Mouse (Mus musculus): ENCODE measurements around the gene Fat4.

Gene Fat4

DNA sequence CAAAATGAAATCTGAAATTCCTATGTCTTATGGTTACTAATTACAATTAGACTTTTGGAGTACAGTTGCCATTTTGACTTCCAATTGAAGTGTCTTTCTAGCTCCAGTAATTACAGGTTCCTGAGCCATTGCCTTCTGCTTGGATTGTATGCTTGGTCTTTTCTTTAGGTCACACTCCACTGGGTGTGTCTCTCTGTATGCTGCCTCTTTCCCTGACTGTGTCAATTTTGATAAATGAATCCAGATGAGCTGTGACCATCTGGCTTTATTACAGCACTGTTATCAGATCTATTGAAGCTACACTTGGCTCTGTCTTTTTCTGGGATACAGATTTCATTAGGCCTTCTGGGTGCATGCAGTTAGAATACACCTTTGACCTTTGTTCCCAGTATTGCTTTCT, 80.7 kb downstream of the Fat4 start:
- DNase-seq (ENCODE audit: low read depth, low spot score) = no peak

DNA sequence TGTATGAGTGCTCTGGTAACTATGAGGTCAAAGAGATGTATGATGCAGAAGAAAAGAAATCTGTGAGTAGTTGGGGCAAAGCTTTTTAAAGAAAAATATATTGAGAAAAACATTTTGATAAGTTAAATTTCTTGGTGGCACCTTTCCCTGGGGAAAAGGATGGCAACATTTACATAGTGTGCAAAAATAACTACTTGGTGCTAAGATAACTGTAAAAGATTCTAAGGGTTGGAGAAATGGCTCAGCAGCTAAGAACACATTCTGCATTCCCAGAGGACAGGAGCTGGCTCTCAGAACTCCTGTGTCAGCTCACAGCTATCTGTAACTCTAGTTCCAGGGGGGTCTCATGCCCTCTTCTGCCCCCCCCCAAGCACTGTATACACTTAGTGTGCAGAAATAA, 99.6 kb downstream of the Fat4 start:
- no peak for DNase-seq (ENCODE audit: low read depth, low spot score)

DNA sequence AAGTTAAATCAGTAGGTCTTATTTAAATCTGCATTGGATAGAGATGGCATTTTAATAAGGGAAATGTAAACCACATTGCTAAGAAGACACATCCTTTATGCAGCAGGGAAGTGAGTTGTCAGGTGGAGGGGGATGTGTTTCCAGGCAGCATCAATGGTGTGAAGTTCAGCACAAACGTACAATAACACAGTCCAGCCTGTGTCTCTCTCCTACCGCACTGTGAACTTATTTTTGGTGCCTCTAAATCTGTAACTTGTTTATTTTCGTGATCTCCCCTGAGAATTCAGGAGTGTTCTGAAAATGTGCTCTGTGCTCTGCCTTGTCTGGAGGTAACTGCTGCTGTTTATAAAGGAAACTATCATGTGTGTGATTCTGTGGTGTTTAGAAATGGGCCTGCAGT, 102.4 kb downstream of the Fat4 start:
- no peak for DNase-seq (ENCODE audit: low read depth, low spot score)

DNA sequence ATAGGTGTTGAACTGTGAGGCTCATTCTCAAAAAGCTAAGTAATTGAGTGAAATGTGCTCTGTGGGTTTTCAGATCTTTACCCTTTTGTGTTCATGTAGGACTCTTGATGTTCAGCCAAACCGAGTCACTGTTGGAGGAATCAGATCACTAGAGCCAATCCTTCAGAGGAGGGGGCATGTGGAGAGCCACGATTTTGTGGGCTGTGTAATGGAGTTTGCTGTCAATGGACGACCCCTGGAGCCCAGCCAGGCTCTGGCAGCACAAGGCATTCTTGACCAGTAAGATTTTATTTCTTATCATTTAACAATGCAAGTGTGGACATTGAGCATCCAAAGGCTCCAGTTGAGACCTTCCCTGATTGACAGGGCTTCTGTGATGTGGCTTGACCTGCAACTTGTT, 113.3 kb downstream of the Fat4 start:
- no peak for DNase-seq (ENCODE audit: low read depth, low spot score)

DNA sequence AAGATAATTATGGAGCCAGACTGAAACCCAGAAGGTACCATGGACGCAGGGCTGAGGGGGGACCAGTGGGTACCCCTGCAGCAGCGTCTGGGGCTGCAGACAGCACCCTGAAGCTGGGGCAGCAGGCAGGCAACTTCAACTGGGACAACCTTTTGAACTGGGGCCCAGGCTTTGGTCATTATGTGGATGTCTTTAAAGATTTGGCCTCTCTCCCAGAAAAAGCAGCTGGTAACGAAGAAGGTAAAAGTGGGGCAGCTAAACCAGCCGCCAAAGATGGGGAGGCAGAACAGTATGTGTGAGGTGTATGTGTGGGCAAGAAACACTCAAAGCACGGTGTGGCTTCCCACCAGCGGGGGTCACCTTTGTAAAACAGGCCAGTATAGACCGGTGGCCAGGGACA, 123.8 kb downstream of the Fat4 start:
- no peak for DNase-seq (ENCODE audit: low read depth, low spot score)

DNA sequence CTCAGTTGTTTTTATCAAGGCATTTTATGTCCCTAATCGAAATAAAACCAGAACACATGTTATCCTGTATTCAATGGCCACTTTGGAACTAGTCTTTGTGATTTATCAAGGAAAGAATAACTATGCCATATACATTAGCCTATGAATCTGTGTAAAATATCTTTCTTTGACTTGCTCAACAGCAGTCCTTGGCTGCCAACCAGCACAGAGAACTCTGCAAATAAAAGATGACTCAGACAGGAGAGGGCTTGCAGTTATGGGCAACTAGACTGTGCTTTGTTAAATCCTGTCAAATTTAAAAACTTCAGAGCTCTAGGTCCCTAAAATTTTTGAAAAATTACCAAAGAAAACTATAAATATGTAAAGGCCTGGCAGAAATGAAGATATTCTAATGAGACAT, 130.9 kb downstream of the Fat4 start:
- DNase-seq (ENCODE audit: low read depth, low spot score) = no peak

DNA sequence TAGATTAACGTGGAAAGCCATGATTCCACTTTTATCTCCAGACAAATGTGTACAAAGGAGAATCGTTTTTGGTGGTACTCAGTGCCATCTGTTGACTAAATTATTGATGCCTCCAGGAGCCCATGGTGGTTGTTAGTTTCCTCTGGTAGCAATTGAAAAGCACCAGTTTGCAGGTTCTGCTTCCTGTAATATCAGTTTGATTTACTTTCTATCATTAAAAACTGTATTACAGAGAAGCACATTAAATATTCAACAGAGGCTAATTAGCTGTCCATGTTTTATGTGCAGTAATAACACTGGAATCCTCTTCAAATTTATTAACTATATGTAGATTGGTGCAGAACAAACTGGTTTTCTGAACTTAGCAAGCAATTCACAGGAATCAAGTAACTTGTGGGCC, 149.4 kb downstream of the Fat4 start:
- no peak for DNase-seq (ENCODE audit: low read depth, low spot score)

DNA sequence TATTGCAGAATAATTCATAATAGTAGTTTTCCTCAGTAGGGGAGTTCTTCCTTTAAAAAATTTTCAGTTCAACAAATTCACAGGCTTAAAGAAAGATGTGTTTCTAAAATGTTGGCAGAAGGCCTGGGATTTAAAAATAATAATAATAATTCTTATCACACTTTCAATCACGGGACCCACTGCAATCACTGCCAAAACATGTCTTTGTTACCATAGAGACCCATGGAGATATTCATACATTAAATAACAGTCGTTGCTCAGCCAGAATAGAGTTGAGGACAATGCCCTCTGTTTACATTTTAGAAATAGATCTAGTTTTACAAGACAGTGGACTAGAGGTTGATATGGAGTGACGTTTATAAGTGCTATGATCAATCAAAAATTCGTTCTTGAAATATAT, 159.7 kb downstream of the Fat4 start:
- no peak for DNase-seq (ENCODE audit: low read depth, low spot score)

DNA sequence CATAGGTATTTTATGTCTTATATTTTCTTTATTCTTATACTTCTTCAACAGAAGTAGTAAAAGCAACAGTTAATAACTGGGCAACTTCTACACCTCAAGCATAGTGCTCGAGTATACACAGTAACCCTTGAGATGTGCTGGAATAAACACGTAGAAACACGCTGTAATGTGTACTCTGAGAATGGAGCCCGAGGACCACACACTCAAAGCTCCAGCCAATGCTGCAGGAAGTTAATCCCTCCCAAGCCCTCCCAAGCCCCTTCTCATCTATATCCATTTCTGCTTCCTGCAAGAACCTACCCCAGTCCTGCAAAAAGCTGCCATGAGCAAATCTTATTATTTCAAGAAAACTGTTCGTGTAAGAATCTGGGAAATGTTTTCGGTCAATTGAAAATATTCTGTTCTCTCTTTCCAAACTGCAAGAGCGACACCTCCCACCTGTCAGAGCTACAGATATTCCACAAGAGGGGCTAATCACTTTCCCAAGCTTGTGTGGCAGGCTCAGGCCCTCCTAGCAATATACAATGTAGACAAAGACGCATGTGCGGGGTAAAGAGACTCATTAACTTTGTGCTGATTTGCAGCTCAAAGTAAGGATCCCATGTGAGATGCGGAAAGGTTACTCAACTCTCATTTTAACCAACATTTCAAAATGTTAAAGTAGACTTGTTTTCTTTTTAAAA, 161.0 kb downstream of the Fat4 start:
- DNase-seq (ENCODE audit: low read depth, low spot score) = no peak

DNA sequence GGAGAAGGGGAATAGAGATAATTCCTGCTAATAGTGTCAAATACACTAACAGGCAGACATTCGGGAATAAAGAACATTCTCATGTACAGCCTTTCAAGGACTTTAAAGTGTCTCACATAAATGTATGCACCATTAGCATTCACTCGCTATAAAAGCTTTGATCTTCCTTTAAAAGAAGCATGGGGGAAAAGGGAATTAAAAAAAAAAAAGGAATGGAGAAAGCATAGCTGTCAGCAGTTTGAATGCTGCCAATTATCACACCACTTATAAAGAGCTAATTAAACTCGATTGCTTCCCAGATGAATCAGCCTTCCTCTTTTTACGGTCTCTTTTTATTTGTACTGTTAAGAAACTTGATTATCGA, 161.5 kb downstream of the Fat4 start:
- no peak for DNase-seq (ENCODE audit: low read depth, low spot score)

DNA sequence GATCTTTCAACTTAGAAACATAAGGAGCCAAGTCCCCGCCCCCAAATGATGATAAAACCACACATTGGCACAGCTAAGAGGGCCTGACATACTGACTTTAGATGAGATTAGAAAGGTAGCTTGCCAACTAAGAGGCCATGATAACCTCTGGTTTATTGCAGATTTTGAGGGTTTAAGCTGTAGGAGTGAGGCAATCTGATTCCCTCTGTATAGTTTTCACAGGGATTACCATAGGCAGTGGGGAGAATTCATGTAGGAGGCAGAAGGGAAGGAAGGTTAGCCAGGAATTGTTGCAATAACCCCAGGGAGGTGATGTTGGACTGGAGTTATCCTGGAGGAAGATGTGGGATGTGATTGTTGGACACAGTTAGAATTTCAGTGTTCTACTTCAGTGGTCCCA, 163.4 kb downstream of the Fat4 start:
- no peak for DNase-seq (ENCODE audit: low read depth, low spot score)

DNA sequence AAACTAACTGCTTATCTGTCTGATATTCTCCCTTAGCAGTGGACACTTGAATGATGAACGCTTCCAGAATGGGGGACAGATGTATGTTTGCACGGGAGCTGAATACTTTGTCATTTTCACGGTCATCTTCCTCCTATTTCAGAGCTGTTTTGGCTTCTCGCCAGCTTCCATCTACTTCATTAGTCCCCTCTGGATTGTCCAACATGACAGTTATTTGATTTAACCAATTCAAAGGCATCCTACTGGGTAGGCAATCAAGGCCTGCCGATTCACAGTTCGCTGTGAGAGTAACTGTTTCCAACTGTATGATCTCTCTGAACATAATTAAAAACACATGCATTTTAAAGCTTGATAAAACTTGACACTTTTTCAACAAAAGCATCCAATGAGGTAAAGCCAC, 166.3 kb downstream of the Fat4 start:
- no peak for DNase-seq (ENCODE audit: low read depth, low spot score)

Measured in A20 (cell line).